ENCODE assay signal across 8 mouse cellular contexts in genomic region chr2:121354820-121355592, GRCm38 (mm10). TPM values are rescaled to one million over a fixed set of nuclear protein-coding genes. Genes with fewer than 3 reads are reported as not detected.
DNase-seq lines count a peak whose midpoint lies in the region; ATAC-seq lines count a peak whose summit lies in the region.

TSS of gene Ppip5k1 (minus strand) at chr2:121355396.

- peak within 1 kb of the TSS; percentile 81 for H3K4me2 ChIP-seq in kidney, embryonic 15.5 days

- peaks cover 40% of the 10 kb centered on the region for H3K27me3 ChIP-seq in heart, embryonic 10.5 days (ENCODE audit: insufficient read depth, poor library complexity, severe bottlenecking)
- peaks cover 31% of the 10 kb centered on the region for H3K27me3 ChIP-seq in kidney, embryonic 15.5 days

- peak; percentile 96 for ATAC-seq in erythroblast, adult 5-6 weeks (replicated peaks; ENCODE audit: low FRiP score, poor library complexity, severe bottlenecking)
- peak; percentile 97 for ATAC-seq in kidney, embryonic 15.5 days (replicated peaks; ENCODE audit: low FRiP score)
- peak; percentile 97 for ATAC-seq in monocyte, adult 5-6 weeks (replicated peaks; ENCODE audit: insufficient number of reproducible peaks, low FRiP score, low TSS enrichment, poor library complexity, severe bottlenecking)

- H3K27ac ChIP-seq in heart, embryonic 10.5 days: peak within 1 kb of the TSS; percentile 91
- H3K27ac ChIP-seq in kidney, embryonic 15.5 days: peak within 1 kb of the TSS; percentile 67

- 0 out of 2 replicates have a peak, but pooled peaks cover under 1% of the 10 kb centered on the region for H3K36me3 ChIP-seq in heart, embryonic 10.5 days
- H3K36me3 ChIP-seq in kidney, embryonic 15.5 days: peaks cover 2% of the 10 kb centered on the region; the same call in 1 of the 2 replicates

- DNase-seq in B cell, adult 2 months: peak; percentile 94 to 96
- DNase-seq in brain, adult 2 months (ENCODE audit: low read depth, low spot score): peak; percentile 99
- DNase-seq in heart, embryonic 10.5 days (ENCODE audit: low spot score): peak; percentile 98
- peak; percentile 97 for DNase-seq in liver
- DNase-seq in spleen, postnatal 4 days (ENCODE audit: low spot score in 2 of 2): peak; percentile 96 to 99

- H3K4me3 ChIP-seq in heart, embryonic 10.5 days: peak within 1 kb of the TSS; percentile 90
- H3K4me3 ChIP-seq in kidney, embryonic 15.5 days (replicated peaks): peak within 1 kb of the TSS; percentile 79

- peaks cover 25% of the 10 kb centered on the region for H3K4me1 ChIP-seq in heart, embryonic 10.5 days
- peaks cover 33% of the 10 kb centered on the region for H3K4me1 ChIP-seq in kidney, embryonic 15.5 days

- peak within 1 kb of the TSS; percentile 82 for H3K9ac ChIP-seq in kidney, embryonic 15.5 days

- no peaks in the 10 kb centered on the region for H3K9me3 ChIP-seq in heart, embryonic 10.5 days
- H3K9me3 ChIP-seq in kidney, embryonic 15.5 days (replicated peaks): no peaks in the 10 kb centered on the region

- under 1% methylated on average over 56 of the region's 58 CpGs for WGBS in heart, embryonic 10.5 days
- 1% methylated on average over 58 of the region's 58 CpGs for WGBS in kidney, embryonic 15.5 days

RNA-seq across cellular contexts. Expression of gene Ppip5k1, which starts in this region (rescaled TPM):
- total RNA-seq in erythroblast, adult 5-6 weeks (2015; ENCODE audit: low replicate concordance): 2.7 and 5.2 TPM in 2 replicates
- 9.8 and 10.1 TPM in 2 replicates for total RNA-seq in erythroblast, adult 5-6 weeks (2017; ENCODE audit: low replicate concordance)
- polyA plus RNA-seq in heart, embryonic 10.5 days (2016; fragmentation: Nextera tagmentation; extraction: Ambion mirVana): 11.7 and 12.2 TPM in 2 replicates
- polyA plus RNA-seq in kidney, embryonic 15.5 days (2015; fragmentation: Nextera tagmentation; extraction: Ambion mirVana): 12.6 and 14.5 TPM in 2 replicates
- 5.3 to 11.2 TPM (median 8.9 TPM) in 3 replicates for total RNA-seq in monocyte, adult 5-6 weeks (2017)

Comparison
In these comparisons a context has a peak if more than half of its experiments do, and no peak if none do; other contexts are left out.
1. Peak in every context shown above with its lines: DNase-seq, ATAC-seq, H3K4me3 ChIP-seq and H3K27ac ChIP-seq.